Mouse (Mus musculus) ES-Bruce4 (cell line): ENCODE results near the gene Prss16. TPM values are rescaled to one million over a fixed set of nuclear protein-coding genes. Genes with fewer than 3 reads are reported as not detected.

Experiments used
- H3K27ac ChIP-seq: 2 replicates; pipeline ENCODE4 v1.5.1; 2012; ENCODE audit warnings: low read length, inconsistent platforms; ENCODE audit not compliant: insufficient read depth
- H3K27me3 ChIP-seq: 2 replicates; pipeline ENCODE4 v1.6.1; 2012; ENCODE audit warnings: mild to moderate bottlenecking, low read length, inconsistent platforms; ENCODE audit not compliant: control insufficient read depth, poor library complexity, insufficient read depth, severe bottlenecking
- H3K36me3 ChIP-seq: 2 replicates; pipeline ENCODE4 v1.6.1; 2012; ENCODE audit warnings: inconsistent platforms, mild to moderate bottlenecking, low read length, moderate library complexity; ENCODE audit not compliant: control insufficient read depth, poor library complexity, insufficient read depth, severe bottlenecking
- H3K4me1 ChIP-seq: one replicate; pipeline ENCODE4 v1.8.1; 2011; ENCODE audit warnings: low read length; ENCODE audit not compliant: control insufficient read depth, insufficient read depth
- H3K4me3 ChIP-seq: 2 replicates; pipeline ENCODE4 v1.5.1; 2011; ENCODE audit warnings: low read depth, mild to moderate bottlenecking, low read length
- H3K9ac ChIP-seq: 2 replicates; pipeline ENCODE4 v1.6.1; 2012; ENCODE audit warnings: low read depth, mild to moderate bottlenecking, inconsistent platforms; ENCODE audit not compliant: poor library complexity, severe bottlenecking
- H3K9me3 ChIP-seq: replicated peaks from 2 replicates; pipeline ENCODE4 v1.6.1; 2012; ENCODE audit warnings: mild to moderate bottlenecking, low read length, inconsistent platforms; ENCODE audit not compliant: control insufficient read depth, poor library complexity, insufficient read depth, severe bottlenecking
- CTCF ChIP-seq: IDR thresholded peaks from one replicate; pipeline ENCODE4 v1.8.1; 2011; ENCODE audit warnings: low read depth, low read length
- EP300 ChIP-seq: IDR thresholded peaks from 2 replicates; pipeline ENCODE4 v1.6.1; 2011; ENCODE audit warnings: low read depth, low read length; ENCODE audit not compliant: insufficient read depth
- POLR2A ChIP-seq: IDR thresholded peaks from one replicate; pipeline ENCODE4 v1.8.1; 2011; ENCODE audit warnings: low read length; ENCODE audit not compliant: insufficient read depth
- polyA plus RNA-seq: library from polyadenylated mRNA; stranded (reverse); fragments of >200 nt; gene quantifications from 2 replicates; pipeline ENCODE4 v1.2.4, GENCODE M21; 2011; ENCODE audit warnings: low read depth; ENCODE audit not compliant: missing spikeins, insufficient read depth, insufficient read length

Prss16 gene
- polyA plus RNA-seq, 1 experiment: 6.9 TPM

DNA sequence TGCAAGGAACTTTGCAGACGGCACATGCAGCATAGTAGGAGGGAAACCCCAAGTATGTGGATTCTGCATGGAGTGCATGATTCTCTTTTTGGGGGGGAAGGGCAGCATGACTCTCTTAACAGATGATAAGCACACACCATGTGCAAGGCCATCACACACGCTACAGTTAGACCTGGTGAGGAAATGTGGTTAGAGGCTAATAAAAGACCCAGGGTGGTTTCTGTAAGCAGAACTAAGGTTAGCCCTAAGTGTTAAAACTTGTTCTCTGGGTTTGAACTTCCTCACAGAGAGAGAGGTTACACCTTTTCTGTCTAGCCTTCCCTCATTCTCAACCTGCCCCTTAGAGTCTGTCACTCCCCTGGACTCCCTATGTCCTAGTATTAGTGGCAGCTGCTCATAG, 8.2 kb downstream of the Prss16 start:
- Histone ChIP-seq H3K9me3 (no peaks in the 10 kb centered on the region), H3K9ac (no peak overlapping the region), H3K36me3 (no peaks in the 10 kb centered on the region), H3K27me3 (peaks cover 11% of the 10 kb centered on the region), H3K4me3 (no peak overlapping the region), H3K27ac (no peak overlapping the region), H3K4me1 (no peaks in the 10 kb centered on the region)
- TF ChIP-seq EP300: no peak
- no peak for TF ChIP-seq CTCF
- no peak for TF ChIP-seq POLR2A

- Histone ChIP-seq H3K9ac (no peak overlapping the region), H3K4me3 (no peak overlapping the region), H3K27me3 (peaks cover 9% of the 10 kb centered on the region), H3K9me3 (no peaks in the 10 kb centered on the region), H3K4me1 (no peaks in the 10 kb centered on the region), H3K36me3 (no peaks in the 10 kb centered on the region), H3K27ac (no peak overlapping the region)
- TF ChIP-seq POLR2A (no peak), EP300 (no peak), CTCF (no peak)
Measured at GRCm38 (mm10) chr13:21999147-21999546, 10.4 kb downstream of the Prss16 start.

DNA sequence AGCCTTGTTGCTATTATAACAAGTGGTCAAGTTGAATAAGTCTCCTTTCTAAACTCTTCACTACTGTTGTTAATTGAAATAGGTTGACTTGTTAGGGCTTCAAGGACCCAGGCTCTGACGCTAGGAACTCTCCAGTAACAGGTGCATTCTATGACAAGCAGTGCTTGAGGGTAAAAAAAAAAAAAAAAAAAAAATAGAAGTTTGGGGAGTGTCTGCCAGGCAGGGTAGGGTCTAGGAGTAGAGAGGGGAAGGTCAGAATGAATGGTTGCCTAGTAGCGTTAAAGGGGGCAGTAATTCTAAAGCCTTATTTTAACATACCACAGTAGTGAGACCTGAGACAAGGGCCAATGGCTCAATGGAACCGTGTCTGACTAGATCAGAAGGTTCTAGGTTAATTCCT, 11.1 kb downstream of the Prss16 start:
- Histone ChIP-seq H3K4me1 (no peaks in the 10 kb centered on the region), H3K36me3 (no peaks in the 10 kb centered on the region), H3K27me3 (peaks cover 9% of the 10 kb centered on the region), H3K4me3 (no peak overlapping the region), H3K9me3 (no peaks in the 10 kb centered on the region), H3K27ac (no peak overlapping the region), H3K9ac (no peak overlapping the region)
- TF ChIP-seq POLR2A (no peak), EP300 (no peak), CTCF (no peak)

DNA sequence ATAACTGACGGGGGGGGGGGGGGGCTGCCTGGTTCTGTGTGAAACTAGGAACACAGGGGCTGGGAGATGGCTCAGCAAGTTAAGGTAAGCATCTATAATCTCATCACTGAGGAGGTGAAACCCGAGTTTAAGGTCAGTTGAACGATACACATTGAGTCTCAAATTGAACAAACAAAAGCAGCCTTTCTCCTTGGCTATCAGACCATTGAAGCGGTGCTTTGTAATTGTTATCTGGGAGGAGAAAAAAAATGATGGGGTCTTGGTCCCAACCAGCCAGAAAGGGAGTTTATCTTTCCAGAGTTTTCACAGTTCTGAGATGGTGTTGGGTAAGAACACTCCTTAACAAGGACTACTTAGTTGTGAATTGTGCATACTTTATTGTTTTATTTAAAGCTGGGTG, 11.7 kb downstream of the Prss16 start:
- Histone ChIP-seq H3K4me1 (peaks cover 2% of the 10 kb centered on the region), H3K27ac (no peak overlapping the region), H3K4me3 (no peak overlapping the region), H3K27me3 (peaks cover 9% of the 10 kb centered on the region), H3K36me3 (no peaks in the 10 kb centered on the region), H3K9me3 (no peaks in the 10 kb centered on the region), H3K9ac (0 out of 2 replicates have a peak overlapping the region, but pooled peaks have one; percentile 46)
- no peak for TF ChIP-seq CTCF
- no peak for TF ChIP-seq POLR2A
- TF ChIP-seq EP300: no peak

DNA sequence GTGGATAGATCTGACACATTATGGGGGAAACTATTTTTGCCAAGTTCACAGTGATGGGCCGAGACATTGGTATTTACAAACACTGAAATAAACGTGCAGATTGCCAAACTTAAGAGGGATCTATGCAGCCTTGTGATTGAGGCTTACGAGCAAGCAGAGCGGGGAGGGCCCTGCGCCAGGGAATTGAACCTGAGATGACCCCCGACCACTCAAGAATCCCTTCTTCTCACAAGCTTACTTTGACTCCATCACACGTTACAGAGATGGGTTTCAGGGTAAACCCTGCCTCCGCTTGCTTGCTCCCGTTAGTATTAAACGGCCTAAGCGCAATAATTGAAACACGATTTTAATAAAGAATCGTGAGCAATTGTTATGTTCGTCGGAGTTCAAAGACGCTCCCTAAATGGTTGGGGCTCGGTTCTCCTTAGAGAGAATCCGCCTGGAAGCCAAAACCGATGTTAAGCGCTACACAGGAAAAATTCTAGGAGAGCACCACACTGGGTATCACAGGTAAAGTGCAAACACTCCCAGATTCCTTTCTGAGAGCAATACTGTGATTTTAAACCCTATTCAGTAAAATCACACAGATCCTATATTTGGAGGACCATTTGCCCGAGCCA, 12.2 kb downstream of the Prss16 start:
- TF ChIP-seq EP300: no peak
- no peak for TF ChIP-seq CTCF
- TF ChIP-seq POLR2A: no peak
- Histone ChIP-seq H3K27me3 (peaks cover 9% of the 10 kb centered on the region), H3K36me3 (no peaks in the 10 kb centered on the region), H3K9me3 (no peaks in the 10 kb centered on the region), H3K27ac (no peak overlapping the region), H3K4me3 (peak overlapping the region; percentile 75), H3K9ac (peak overlapping the region; percentile 46; the same call in 1 of the 2 replicates), H3K4me1 (peaks cover 2% of the 10 kb centered on the region)

- peaks cover 2% of the 10 kb centered on the region for H3K4me1 ChIP-seq
- H3K9me3 ChIP-seq: no peaks in the 10 kb centered on the region
- no peak overlapping the region for H3K27ac ChIP-seq
- H3K4me3 ChIP-seq: peak overlapping the region; percentile 75
- peak overlapping the region; percentile 46 for H3K9ac ChIP-seq
- peaks cover 9% of the 10 kb centered on the region for H3K27me3 ChIP-seq
- TF ChIP-seq EP300 (no peak), CTCF (no peak), POLR2A (no peak)
- H3K36me3 ChIP-seq: no peaks in the 10 kb centered on the region
Measured at GRCm38 (mm10) chr13:21996840-21997185, 12.7 kb downstream of the Prss16 start.
